Mouse (Mus musculus): ENCODE results near the gene Tcf12. TPM values are rescaled to one million over a fixed set of nuclear protein-coding genes. Genes with fewer than 3 reads are reported as not detected.
A peak's percentile ranks its signal among the peaks of the same experiment; 100 is the strongest.

The Tcf12 gene
- polyA plus RNA-seq, 2 experiments = 8.8 to 12.1 TPM

- H3K4me1 ChIP-seq (replicated peaks; ENCODE audit: control insufficient read depth in 2 of 2, insufficient read depth in 2 of 2, low read length in 1 of 2) = no peaks in the 10 kb centered on the region
- peaks cover 19% of the 10 kb centered on the region for H3K36me3 ChIP-seq (replicated peaks; ENCODE audit: control insufficient read depth, insufficient read depth, low read depth)
- H3K4me2 ChIP-seq (ENCODE audit: low read depth) = no peak overlapping the region
- no peaks in the 10 kb centered on the region for H3K9me3 ChIP-seq (ENCODE audit: control insufficient read depth, low read length)
- ATAC-seq (ENCODE audit: insufficient read depth) = no peak
- TF ChIP-seq CTCF (IDR thresholded peaks at IDR 0.05; ENCODE audit: low read depth) (no peak), EP300 (IDR thresholded peaks at IDR 0.05; ENCODE audit: low read depth) (no peak)
- no peak for DNase-seq (ENCODE audit: low read depth in 3 of 3, low spot score in 3 of 3)
- no peak overlapping the region for H3K27ac ChIP-seq
- no peaks in the 10 kb centered on the region for H3K27me3 ChIP-seq (ENCODE audit: control insufficient read depth, insufficient read depth, low read length)
- no peak overlapping the region for H3K4me3 ChIP-seq (ENCODE audit: insufficient read depth in 1 of 2, low read depth in 2 of 2, low read length in 2 of 2)
- H3K9ac ChIP-seq (replicated peaks) = no peak overlapping the region
- 68% methylated on average over 3 of the region's 3 CpGs for WGBS (ENCODE audit: insufficient replicate concordance)
Measured at GRCm38 (mm10) chr9:71853904-71854303, 257.8 kb downstream of the Tcf12 start.

- 17% methylated on average over 1 of the region's 1 CpGs for WGBS (ENCODE audit: insufficient replicate concordance)
- DNase-seq (ENCODE audit: low read depth in 3 of 3, low spot score in 3 of 3) (no peak), ATAC-seq (ENCODE audit: insufficient read depth) (no peak)
- Histone ChIP-seq H3K9ac (replicated peaks) (no peak overlapping the region), H3K4me2 (ENCODE audit: low read depth) (no peak overlapping the region), H3K9me3 (ENCODE audit: control insufficient read depth, low read length) (no peaks in the 10 kb centered on the region), H3K4me1 (replicated peaks; ENCODE audit: control insufficient read depth in 2 of 2, insufficient read depth in 2 of 2, low read length in 1 of 2) (peaks cover 0 to 4% of the 10 kb centered on the region in 2 experiments; a peak in 1 of 4 replicates), H3K4me3 (ENCODE audit: insufficient read depth in 1 of 2, low read depth in 2 of 2, low read length in 2 of 2) (no peak overlapping the region), H3K27ac (no peak overlapping the region), H3K27me3 (ENCODE audit: control insufficient read depth, insufficient read depth, low read length) (no peaks in the 10 kb centered on the region), H3K36me3 (replicated peaks; ENCODE audit: control insufficient read depth, insufficient read depth, low read depth) (peaks cover 4% of the 10 kb centered on the region; the same call in 1 of the 2 replicates)
- TF ChIP-seq CTCF (IDR thresholded peaks at IDR 0.05; ENCODE audit: low read depth) = no peak
Measured at GRCm38 (mm10) chr9:71850283-71850682, 261.4 kb downstream of the Tcf12 start.

GRCm38 (mm10) chr9:71848392-71848791, 263.3 kb downstream of the Tcf12 start:
- WGBS (ENCODE audit: insufficient replicate concordance) = 42% methylated on average over 3 of the region's 3 CpGs
- H3K9ac ChIP-seq (replicated peaks) = no peak overlapping the region
- H3K4me3 ChIP-seq (ENCODE audit: insufficient read depth in 1 of 2, low read depth in 2 of 2, low read length in 2 of 2) = no peak overlapping the region
- H3K9me3 ChIP-seq (ENCODE audit: control insufficient read depth, low read length) = no peaks in the 10 kb centered on the region
- ATAC-seq (ENCODE audit: insufficient read depth) (no peak), DNase-seq (ENCODE audit: low read depth in 3 of 3, low spot score in 3 of 3) (no peak)
- H3K36me3 ChIP-seq (replicated peaks; ENCODE audit: control insufficient read depth, insufficient read depth, low read depth) = peaks cover 7% of the 10 kb centered on the region
- TF ChIP-seq CTCF (IDR thresholded peaks at IDR 0.05; ENCODE audit: low read depth) (no peak), EP300 (IDR thresholded peaks at IDR 0.05; ENCODE audit: low read depth) (peak; percentile 10; the same call in 1 of the 2 replicates)
- no peak overlapping the region for H3K27ac ChIP-seq
- peaks cover 0 to 4% of the 10 kb centered on the region in 2 experiments; a peak in 1 of 4 replicates for H3K4me1 ChIP-seq (replicated peaks; ENCODE audit: control insufficient read depth in 2 of 2, insufficient read depth in 2 of 2, low read length in 1 of 2)
- H3K27me3 ChIP-seq (ENCODE audit: control insufficient read depth, insufficient read depth, low read length) = no peaks in the 10 kb centered on the region
- H3K4me2 ChIP-seq (ENCODE audit: low read depth) = no peak overlapping the region

GRCm38 (mm10) chr9:71847921-71848320, 263.8 kb downstream of the Tcf12 start:
- Histone ChIP-seq H3K36me3 (replicated peaks; ENCODE audit: control insufficient read depth, insufficient read depth, low read depth) (peaks cover 7% of the 10 kb centered on the region), H3K4me1 (replicated peaks; ENCODE audit: control insufficient read depth in 2 of 2, insufficient read depth in 2 of 2, low read length in 1 of 2) (peaks cover 0 to 4% of the 10 kb centered on the region in 2 experiments; a peak in 1 of 4 replicates), H3K4me3 (ENCODE audit: insufficient read depth in 1 of 2, low read depth in 2 of 2, low read length in 2 of 2) (no peak overlapping the region), H3K9ac (replicated peaks) (no peak overlapping the region), H3K4me2 (ENCODE audit: low read depth) (no peak overlapping the region), H3K9me3 (ENCODE audit: control insufficient read depth, low read length) (no peaks in the 10 kb centered on the region), H3K27me3 (ENCODE audit: control insufficient read depth, insufficient read depth, low read length) (no peaks in the 10 kb centered on the region), H3K27ac (no peak overlapping the region)
- 45% methylated on average over 9 of the region's 9 CpGs for WGBS (ENCODE audit: insufficient replicate concordance)
- no peak for TF ChIP-seq CTCF (IDR thresholded peaks at IDR 0.05; ENCODE audit: low read depth)
- no peak for TF ChIP-seq EP300 (IDR thresholded peaks at IDR 0.05; ENCODE audit: low read depth)
- DNase-seq (ENCODE audit: low read depth in 3 of 3, low spot score in 3 of 3) (no peak), ATAC-seq (ENCODE audit: insufficient read depth) (no peak)

GRCm38 (mm10) chr9:71841850-71842249, 269.8 kb downstream of the Tcf12 start:
- Histone ChIP-seq H3K27ac (no peak overlapping the region), H3K4me2 (ENCODE audit: low read depth) (no peak overlapping the region), H3K9ac (replicated peaks) (no peak overlapping the region), H3K4me1 (replicated peaks; ENCODE audit: control insufficient read depth in 2 of 2, insufficient read depth in 2 of 2, low read length in 1 of 2) (no peaks in the 10 kb centered on the region), H3K36me3 (replicated peaks; ENCODE audit: control insufficient read depth, insufficient read depth, low read depth) (peaks cover 7% of the 10 kb centered on the region), H3K9me3 (ENCODE audit: control insufficient read depth, low read length) (no peaks in the 10 kb centered on the region), H3K4me3 (ENCODE audit: insufficient read depth in 1 of 2, low read depth in 2 of 2, low read length in 2 of 2) (no peak overlapping the region), H3K27me3 (ENCODE audit: control insufficient read depth, insufficient read depth, low read length) (no peaks in the 10 kb centered on the region)
- ATAC-seq (ENCODE audit: insufficient read depth) (no peak), DNase-seq (ENCODE audit: low read depth in 3 of 3, low spot score in 3 of 3) (no peak)
- 73% methylated on average over 5 of the region's 5 CpGs for WGBS (ENCODE audit: insufficient replicate concordance)
- TF ChIP-seq EP300 (IDR thresholded peaks at IDR 0.05; ENCODE audit: low read depth) (no peak), CTCF (IDR thresholded peaks at IDR 0.05; ENCODE audit: low read depth) (no peak)
